ENCODE assay signal across 9 mouse cellular contexts in the genomic region with DNA sequence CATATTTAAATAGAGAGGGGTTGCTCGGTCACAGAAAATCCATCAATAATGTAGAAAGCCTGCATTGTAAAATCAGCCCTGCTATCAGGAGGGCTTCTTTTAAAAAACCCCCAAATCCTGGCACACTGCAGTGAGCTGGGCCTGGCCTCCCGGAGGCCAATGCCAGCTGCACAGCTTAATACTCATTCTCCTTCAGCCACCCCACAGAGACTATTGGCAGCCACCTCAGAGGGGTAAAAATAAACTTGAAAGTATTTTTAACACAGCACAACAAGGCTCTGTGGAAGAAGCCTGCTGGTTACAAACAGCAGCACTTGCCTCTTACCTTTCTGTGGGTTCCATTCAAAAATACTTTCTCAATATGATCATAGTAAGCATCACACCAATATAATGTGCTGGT.
DNase-seq lines count a peak whose midpoint lies in the region; ATAC-seq and TF ChIP-seq lines count a peak whose summit lies in the region.
"Had no signal": no experiment of that assay in that cellular context is flagged by ENCODE, and none has a peak within 500 bp of the region (broad histone marks: within the 10 kb centered on the region; RNA-seq: fewer than 3 reads in every experiment).

No protein-coding gene starts in this region.

- H3K36me3 ChIP-seq in heart, postnatal 0 days (replicated peaks; ENCODE audit: control insufficient read depth, insufficient read depth, low read length): no peaks in the 10 kb centered on the region
- no peaks in the 10 kb centered on the region for H3K36me3 ChIP-seq in embryonic facial prominence, embryonic 10.5 days (replicated peaks)
- H3K36me3 ChIP-seq: embryonic facial prominence, embryonic 13.5 days had no signal

- H3K4me2 ChIP-seq in heart, postnatal 0 days (ENCODE audit: low read depth, low read length): peak overlapping the region; percentile 44
- H3K4me2 ChIP-seq: embryonic facial prominence, embryonic 13.5 days had no signal

- H3K4me1 ChIP-seq in heart, postnatal 0 days (ENCODE audit: control insufficient read depth, insufficient read depth): 0 out of 2 replicates have a peak, but pooled peaks cover 6% of the 10 kb centered on the region
- H3K4me1 ChIP-seq in embryonic facial prominence, embryonic 10.5 days: peaks cover 3% of the 10 kb centered on the region; the same call in 1 of the 2 replicates
- H3K4me1 ChIP-seq: embryonic facial prominence, embryonic 13.5 days had no signal

- no peaks in the 10 kb centered on the region for H3K9me3 ChIP-seq in heart, postnatal 0 days (replicated peaks; ENCODE audit: control insufficient read depth, low read length)
- H3K9me3 ChIP-seq in embryonic facial prominence, embryonic 10.5 days: no peaks in the 10 kb centered on the region
- H3K9me3 ChIP-seq: embryonic facial prominence, embryonic 13.5 days had no signal

- peak; percentile 93 for ATAC-seq in heart, postnatal 0 days (ENCODE audit: insufficient read depth, low read depth)

- TF ChIP-seq EP300 in heart, postnatal 0 days (IDR thresholded peaks at IDR 0.05; ENCODE audit: low read depth): no peak

- intact Hi-C loops in left cerebral cortex, postnatal 36 days (cut with DNase I): no loop called here

- DNase-seq in cerebellum, adult 11 months: peak; percentile 73
- DNase-seq in cerebellum, postnatal 10 days: peak; percentile 90 to 94
- DNase-seq in heart, postnatal 0 days (ENCODE audit: low spot score): peak; percentile 59
- peak; percentile 12 to 26 for DNase-seq in left cerebral cortex, postnatal 36 days (ENCODE audit: low spot score in 2 of 2)
- no peak for DNase-seq in lung, postnatal 4 days
- no peak for DNase-seq in embryonic facial prominence, embryonic 10.5 days (ENCODE audit: low spot score)
- no peak for DNase-seq in thymus, postnatal 14 days

- no peak overlapping the region for H3K9ac ChIP-seq in heart, postnatal 0 days (replicated peaks; ENCODE audit: low read depth, low read length)
- H3K9ac ChIP-seq: embryonic facial prominence, embryonic 13.5 days had no signal

- no peak overlapping the region for H3K4me3 ChIP-seq in heart, postnatal 0 days (ENCODE audit: low read depth, low read length)
- no peak overlapping the region for H3K4me3 ChIP-seq in embryonic facial prominence, embryonic 10.5 days
- H3K4me3 ChIP-seq: embryonic facial prominence, embryonic 13.5 days had no signal

- H3K27me3 ChIP-seq in heart, postnatal 0 days (ENCODE audit: control insufficient read depth, insufficient read depth, low read length): no peaks in the 10 kb centered on the region
- no peaks in the 10 kb centered on the region for H3K27me3 ChIP-seq in embryonic facial prominence, embryonic 10.5 days (replicated peaks; ENCODE audit: low read depth, poor library complexity, severe bottlenecking)
- H3K27me3 ChIP-seq: embryonic facial prominence, embryonic 13.5 days had no signal

- WGBS in heart, postnatal 0 days: 28% methylated on average over 2 of the region's 2 CpGs
- 53% methylated on average over 2 of the region's 2 CpGs for WGBS in embryonic facial prominence, embryonic 10.5 days

- no peak for TF ChIP-seq CTCF in heart, postnatal 0 days (IDR thresholded peaks at IDR 0.05; ENCODE audit: low read depth)

- H3K27ac ChIP-seq in heart, postnatal 0 days (ENCODE audit: low read depth): peak overlapping the region; percentile 74
- H3K27ac ChIP-seq in embryonic facial prominence, embryonic 10.5 days (replicated peaks): no peak overlapping the region
- H3K27ac ChIP-seq: embryonic facial prominence, embryonic 13.5 days; kidney, postnatal 0 days had no signal

Comparison
In these comparisons a context has a peak if more than half of its experiments do, and no peak if none do; other contexts are left out.
1. DNase-seq: peak in cerebellum, adult 11 months (single experiment), cerebellum, postnatal 10 days (2 of 2), heart, postnatal 0 days (single experiment) and left cerebral cortex, postnatal 36 days (2 of 2); none in lung, postnatal 4 days (0 of 2), embryonic facial prominence, embryonic 10.5 days (single experiment) and thymus, postnatal 14 days (single experiment).